Mouse (Mus musculus): ENCODE results near the gene Epo.

The Epo gene

DNA sequence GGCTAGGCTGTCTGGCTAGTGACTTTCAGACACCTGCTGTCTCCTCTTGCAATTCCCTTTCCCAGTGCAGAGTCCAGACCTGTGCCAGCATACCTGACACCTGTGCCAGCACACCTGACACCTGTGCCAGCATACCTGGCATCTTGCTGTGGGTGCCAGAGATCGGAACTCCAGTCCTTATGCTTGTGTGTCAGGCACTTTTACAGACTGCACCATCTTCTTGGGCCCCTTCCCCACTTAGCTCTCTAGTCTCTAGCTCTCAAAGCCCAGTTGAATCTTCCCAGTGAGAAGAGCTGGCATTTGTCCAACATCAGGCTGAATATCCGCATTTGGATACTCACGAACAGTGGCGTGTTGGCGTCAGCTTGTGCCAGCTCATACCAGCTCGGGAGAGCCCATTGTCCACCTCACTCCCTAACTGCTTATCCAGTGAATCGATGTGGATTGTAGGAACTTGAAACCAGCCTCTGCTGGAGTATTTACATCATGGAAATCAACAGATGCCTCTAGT is 6.3 kb upstream of the Epo start:
- DNase-seq (ENCODE audit: low spot score): no peak

DNA sequence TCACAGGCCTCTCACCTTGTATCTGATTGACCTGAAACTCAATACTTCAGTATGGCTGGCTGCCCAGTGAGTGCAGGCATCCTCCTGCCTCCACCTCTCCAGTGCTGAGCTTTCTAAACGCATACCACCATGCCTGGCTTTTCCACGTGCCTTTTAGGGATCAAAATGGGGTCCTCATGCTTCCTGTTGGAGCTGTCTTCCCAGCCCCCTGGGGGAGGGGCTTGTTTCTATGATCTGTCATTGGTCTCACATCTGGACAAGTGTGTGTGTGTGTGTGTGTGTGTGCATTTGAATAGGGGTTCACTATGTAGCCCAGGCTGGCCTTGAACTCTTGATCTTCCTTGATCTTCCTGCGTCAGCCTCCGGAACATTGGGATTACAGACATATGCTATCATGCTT is 4.4 kb upstream of the Epo start:
- DNase-seq (ENCODE audit: low spot score): no peak

DNA sequence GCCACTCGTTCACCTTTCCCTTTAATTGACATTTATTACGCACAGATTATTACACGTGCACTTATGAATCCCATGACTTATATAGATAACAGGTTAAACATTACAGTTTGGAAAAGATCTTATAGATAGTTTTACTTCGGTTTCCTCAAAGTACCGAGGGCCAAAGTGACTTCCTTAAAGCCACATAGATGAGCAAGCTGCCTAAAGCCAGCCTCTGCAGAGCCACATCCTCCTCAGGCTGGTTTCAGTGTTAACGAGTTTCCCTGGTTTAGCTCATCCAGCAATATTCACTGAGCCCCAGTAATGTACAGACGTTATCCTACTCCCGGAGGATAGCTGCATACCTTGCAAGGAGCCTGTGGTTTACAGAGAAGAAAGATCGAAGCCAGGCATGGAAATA is 2.3 kb upstream of the Epo start:
- no peak for DNase-seq (ENCODE audit: low spot score)

DNA sequence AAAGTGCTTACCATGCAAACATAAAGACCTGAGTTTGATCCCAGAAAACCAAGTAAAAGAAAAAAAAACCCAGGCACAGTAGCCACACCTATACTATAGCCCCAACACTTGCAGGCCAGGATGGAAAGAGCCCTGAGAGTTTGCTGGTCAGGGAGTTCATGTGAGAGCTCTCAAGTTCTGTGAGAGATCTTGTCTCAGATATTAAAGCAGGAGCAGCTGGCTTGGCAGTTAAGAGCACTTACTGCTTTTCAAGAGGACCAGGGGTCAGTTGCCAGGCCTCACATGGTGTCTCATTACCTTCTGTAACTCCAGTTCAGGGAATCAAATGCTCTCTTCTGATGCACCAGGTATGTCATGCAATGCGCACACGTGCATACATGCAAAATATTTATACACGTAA is 1.7 kb upstream of the Epo start:
- no peak for DNase-seq (ENCODE audit: low spot score)

DNA sequence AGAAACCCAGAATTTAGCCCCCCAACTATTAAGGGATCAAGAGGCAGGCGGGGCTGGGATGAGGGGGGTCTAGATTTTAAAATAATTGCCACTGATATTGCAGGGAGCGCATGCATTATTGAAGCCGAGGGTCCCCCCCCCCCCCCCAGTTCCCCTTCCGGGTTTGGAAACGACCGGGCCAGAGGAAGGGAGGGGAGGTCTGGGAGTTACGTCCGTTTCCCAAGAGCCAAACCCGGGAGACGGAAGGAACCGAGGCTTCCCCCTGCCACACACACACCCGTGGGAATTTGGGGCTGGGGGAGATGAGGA is 280 bp downstream of the Epo start:
- DNase-seq (ENCODE audit: low spot score): no peak

DNA sequence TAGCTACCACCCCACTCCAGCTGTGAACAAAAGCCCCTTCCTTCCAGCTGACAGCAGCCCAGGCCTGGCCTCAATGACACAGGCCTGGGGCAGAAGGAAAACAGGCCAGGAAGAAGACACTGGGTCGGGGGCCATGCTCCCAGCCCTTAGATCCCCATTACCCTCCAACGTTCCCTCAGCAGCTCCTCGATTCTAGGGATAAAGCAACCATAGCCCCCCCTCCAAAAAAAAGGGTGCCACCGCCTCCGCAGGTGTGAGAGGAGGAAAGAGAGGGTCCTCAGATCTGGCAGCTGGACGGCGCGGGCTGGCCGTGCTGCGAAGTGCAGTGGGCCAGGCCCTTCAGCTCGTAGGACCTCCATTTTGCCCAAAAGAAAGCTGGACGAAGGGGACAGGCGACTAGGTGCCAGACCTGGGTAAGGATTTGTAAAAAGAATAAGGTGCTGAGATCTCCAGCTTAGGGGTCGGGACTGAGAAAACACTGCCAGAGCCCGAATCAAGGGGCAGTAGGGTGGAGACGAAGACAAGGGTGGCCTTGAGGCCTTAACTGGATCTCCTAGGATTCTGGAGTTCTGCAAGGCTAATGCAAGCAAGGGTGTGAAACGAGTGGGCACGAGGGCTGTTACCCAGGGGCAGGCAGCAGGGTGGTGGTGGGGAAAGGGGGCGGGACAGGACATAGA is 773 bp downstream of the Epo start:
- no peak for DNase-seq (ENCODE audit: low spot score)

DNA sequence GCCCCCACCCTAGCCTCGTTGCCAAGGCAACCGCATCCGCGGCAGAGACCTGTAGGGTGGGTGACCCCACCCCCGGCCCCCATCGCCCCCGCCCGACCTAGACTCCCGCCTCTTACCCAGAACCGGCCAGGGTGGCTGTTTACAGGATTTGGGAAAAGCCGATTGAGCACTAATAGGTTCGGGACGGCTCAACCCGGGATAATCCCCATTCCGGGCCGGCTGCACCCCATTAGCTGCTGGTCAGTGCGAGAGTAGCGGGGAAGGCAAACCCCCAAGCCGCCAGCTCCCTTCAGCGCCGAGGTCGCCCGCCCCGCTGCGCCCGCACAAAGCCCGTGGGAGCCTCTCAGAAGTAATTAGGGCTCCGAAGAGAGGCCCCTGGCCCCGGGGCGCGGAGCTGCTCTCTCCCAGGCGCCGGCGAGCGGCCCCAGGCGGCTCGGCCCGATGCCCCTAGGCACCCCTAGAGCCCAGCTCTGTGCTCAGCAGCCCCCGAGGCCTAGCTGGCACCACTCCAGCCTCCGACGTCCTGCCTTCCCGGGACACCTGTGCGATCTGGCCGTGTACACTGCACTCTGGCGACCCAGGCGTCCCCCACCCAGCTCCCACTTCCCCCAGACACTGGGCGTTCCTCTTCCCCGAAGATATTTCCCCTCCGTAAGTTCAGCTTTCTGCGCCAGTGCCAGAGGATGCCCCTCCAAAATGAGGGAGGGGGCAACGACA is 1.5 kb downstream of the Epo start:
- DNase-seq (ENCODE audit: low spot score): no peak

DNA sequence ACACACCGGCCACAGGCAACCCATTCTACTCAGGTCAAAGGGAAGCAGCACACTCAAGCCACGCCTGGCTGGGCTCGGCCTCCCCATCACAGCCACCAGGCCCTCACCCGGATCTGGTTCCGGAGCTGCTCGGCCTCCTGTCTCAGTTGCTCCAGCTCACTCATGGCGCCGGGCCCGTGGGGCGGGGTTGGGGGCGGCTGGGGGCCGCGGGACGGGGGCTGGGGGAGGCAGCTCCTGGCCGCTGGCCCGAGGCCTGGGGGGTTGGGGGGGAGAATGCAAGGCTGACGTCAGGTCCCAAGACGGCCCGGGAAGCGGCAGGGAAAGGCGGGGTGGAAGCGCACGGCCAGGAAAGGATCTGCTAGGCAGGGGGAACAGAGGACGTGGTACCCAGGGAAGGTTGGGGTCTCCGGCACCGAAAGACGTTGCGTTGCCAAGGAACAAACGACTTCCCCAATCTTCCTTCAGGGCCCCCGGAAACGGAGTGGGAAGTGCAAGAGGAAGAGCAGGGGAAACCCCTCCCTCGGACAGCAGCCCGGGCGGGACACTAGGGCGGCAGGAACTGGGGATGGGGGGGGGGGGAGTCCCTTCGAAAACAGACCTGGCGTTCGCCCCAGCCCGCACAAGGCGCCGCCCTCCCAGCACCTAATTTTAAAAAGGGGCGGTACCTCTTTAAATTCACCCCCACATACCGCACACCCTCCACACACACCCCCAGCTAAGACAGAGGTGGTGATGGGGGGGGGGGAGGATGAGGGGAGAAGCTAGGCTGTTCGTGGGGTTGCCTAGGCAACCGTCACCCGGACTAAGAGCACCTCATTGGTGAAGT is 2.2 kb downstream of the Epo start:
- DNase-seq (ENCODE audit: low spot score): no peak

DNA sequence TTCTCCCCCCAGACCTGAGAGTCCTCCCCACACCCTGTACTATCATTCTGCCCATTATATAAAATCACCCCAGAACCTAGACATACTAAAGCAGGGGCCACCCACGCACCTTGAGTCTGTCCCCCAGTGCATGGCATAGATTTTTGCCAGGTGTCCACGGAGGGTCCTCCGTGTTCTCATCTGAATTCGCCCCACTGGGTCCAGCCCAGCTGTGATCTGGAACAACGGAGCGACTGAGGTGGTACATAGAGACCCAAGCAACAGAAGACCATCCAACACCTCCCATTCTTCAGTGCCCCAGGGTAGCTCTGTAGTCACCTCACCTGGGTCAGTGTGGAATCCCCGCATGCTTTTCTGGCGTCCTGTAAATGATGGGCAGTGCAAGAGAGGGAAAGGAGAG is 3.0 kb downstream of the Epo start:
- no peak for DNase-seq (ENCODE audit: low spot score)

DNA sequence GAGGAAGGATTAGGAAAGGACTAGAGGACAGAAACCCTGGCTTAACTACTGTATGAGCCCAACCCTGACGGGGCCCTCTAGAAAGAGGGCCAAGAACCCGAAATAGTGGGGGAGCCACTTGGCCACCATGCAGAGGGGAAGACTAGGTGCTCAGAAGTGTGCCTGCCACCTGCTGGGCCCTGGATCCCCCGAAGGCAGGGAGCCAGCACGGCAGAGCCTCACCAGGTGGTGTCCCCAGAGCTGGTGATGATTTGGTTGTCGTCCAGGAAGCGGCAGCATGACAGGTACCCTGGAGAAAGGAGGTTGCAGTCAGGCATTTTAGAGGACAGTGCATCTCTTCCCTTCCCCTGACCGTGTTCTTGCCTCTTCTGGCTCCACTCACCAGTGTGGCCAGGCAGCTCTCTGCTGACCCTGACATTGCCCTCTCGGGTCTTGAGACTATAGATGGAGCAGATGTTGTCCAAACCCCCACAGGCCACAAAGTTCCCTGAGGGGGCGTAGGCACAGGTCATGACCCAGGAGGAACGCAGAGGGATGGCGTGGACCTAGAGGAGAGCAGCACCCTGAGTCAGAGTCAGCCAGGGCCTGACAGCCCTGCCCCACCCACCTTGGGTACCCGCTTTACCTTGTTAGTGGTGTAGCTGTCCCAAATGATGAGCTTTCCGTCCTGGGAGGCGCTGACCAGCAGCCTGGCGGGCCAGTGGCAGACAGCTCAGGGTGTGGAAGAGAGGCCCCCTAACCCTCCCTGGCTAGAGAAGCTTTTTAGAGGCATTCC is 3.6 kb downstream of the Epo start:
- no peak for DNase-seq (ENCODE audit: low spot score)

DNA sequence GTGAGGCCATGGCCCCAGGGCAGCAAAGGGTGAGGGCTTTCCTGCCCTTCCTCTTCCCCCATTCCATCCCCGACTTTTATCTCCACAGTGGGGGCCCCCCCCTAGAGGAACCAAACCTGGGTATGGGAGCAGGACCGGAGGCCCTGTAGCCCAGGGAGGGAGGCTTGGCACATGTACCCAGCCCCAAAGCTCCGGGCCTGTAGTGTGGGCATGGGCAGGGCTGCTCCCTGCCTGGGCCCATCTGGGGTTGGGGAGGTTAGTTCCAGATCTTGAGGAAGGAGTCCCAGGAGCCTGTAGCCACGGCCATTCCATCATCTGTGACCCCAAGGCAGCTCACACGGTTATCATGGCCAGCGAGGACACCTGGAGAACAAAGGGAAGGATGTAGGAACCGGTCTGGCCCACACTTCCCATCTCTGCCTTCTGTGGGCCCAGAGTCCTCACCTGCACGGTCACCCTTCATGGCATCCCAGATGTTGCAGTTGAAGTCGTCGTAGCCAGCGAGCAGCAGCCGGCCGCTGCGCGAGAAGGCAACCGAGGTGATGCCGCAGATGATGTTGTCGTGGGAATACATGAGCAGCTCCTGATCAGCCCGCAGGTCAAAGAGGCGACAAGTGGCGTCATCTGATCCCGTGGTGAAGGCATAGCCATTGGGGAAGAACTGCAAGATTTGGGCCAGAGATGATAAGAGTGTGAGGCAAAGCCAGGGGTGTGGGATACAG is 4.6 kb downstream of the Epo start:
- DNase-seq (ENCODE audit: low spot score): no peak

DNA sequence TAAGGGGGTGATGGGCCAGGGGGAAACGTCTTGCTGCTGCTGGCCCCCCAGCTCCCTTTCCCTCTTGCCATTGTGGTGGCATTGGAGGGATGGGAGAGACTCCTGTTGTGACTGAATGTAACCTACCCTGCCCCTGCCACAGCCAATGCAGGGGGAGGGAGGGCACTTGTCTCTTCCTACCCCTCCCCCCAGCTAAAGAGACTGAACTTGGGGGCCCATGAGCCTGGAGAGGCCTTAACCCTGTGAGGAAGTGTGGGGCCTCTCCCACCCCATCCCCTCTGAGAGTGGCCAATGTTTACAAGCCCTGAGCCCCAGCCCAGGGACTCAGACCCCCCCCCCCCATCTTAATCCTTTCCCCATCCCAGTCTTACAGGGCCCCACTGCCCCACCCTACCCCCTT is 5.6 kb downstream of the Epo start:
- no peak for DNase-seq (ENCODE audit: low spot score)

DNA sequence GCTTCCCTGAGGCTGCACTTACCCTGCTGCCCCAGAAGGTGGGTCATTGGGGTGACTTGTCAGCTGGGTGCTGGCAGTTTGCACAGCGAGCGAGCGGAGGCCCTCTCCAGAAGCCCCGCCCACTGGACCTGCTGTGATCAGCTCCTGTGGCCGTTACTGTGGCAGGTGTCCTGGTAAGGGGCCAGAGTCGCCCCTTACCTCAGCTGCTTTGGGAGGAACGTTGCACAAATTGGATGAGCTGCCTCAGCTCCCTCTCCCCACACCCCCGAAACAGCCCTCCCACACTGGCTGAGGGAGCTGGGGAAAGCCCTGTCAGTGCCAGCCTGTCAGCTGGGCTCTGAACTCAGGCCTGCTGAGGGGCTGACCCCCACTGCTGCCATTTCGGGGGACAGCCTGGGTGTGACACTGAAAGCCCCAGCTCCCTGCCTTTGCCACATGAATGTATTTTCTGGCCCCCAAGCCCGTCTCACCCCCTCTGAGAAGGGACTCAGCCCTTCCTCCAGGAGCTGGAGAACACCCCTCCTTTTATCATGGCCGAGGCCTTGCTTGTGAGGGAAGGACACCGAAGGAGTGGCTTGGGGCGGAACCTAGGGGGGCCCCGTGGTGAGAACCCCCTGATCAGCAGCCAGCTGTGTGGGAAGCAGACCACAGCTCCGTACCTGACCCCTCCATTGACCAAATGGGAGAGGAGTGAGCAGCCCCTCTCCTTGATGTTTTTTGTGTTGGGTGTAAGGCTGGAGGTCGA is 6.7 kb downstream of the Epo start:
- DNase-seq (ENCODE audit: low spot score): no peak

DNA sequence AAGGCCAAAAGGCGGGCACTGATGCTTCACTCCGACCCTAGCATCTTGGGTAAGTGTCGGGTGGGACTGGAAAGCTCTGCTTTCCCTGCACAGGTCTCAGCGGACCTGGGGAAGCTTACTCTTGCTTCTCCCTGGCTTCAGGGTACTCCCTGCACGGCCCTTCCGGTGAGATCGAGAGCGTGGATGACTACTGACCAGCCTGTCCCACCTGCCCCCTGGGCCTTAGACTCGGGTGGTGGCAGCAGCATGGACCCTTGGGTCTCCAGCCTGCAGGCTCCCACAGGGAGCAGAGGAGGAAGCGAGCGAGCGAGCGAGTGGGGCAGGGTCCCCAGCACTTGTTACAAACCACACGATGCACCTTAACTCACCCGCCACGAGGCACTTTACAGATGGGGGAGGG is 7.5 kb downstream of the Epo start:
- no peak for DNase-seq (ENCODE audit: low spot score)

DNA sequence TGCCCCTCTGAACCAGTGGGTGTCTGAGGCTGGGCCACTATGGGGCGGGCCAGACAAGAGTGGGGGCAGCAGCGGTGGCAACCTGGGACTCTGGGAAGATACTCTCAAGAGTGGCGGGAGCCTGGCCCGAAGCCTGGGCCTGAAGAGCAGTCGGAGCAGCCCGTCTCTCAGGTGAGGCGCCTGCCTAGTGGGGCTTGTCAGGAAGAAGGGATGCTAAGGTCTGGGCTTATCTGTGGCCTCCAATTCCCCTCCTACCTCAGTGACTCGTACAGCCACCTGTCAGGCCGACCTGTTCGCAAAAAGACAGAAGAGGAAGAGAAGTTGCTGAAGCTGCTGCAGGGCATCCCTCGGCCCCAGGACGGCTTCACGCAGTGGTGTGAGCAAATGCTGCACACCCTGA is 8.4 kb downstream of the Epo start:
- DNase-seq (ENCODE audit: low spot score): no peak

DNA sequence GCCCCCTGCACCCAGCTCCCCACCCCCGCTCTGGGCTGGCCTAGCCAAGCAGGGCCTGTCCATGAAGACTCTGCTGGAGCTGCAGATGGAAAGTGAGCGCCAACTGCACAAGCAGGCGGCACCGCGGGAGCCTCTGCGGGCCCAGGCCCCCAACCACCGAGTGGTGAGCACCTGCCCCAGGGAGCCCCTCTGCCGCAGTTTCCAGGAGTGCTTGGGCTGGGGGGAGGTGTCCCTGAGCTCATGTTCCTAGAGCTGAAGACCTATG is 8.9 kb downstream of the Epo start:
- no peak for DNase-seq (ENCODE audit: low spot score)

DNA sequence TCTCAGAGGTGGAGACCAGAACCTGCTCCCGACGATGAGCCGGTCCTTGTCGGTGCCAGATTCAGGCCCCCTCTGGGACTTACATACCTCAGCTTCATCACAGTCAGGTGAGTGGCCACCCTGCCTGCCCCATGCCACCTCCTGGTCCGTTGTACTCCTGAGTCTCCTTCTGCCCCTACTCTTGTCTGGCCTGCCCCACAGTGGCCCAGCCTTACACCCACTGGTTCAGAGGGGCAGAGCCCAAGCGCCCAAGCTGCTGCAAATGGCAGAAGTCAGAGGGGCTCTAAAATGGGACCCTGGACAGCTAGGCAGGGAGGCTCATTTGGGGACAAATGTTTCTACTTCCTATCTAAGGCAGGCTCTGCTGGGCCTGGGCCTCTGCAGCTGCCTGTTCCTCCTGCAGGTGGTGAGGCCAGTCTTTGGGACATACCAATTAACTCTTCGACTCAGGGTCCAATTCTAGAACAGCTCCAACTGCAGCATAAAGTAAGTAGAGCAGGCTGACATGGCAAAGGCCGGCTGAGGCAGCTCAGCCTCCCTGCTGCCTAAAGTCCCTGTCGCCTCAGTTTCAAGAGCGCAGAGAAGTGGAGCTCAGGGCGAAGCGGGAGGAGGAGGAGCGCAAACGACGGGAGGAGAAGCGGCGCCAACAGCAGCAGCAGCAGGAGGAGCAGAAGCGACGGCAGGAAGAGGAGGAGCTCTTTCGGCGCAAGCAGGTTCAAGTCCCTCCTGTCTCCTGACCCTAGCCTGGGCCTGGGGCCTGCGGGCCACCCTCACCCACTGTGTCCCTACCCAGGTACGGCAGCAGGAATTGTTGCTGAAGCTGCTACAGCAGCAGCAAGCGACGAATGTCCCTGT is 9.4 kb downstream of the Epo start:
- no peak for DNase-seq (ENCODE audit: low spot score)

DNA sequence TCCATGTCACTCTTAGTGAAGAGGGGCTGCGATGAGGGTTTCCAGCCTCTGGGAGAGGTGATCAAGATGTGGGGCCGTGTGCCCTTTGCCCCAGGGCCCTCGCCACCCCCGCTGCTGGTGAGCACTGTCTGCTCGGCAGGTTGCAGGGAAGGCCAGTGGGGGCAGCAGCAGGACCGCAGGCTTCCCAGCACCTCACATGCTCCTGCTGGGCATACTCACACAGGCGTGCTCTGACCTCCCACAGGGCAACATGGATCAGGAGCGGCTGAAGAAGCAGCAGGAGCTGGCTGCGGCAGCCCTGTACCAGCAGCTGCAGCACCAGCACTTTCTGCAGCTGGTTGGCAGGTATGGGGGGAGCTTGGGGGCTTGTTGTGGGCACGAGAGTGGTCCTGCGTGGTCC is 10.3 kb downstream of the Epo start:
- DNase-seq (ENCODE audit: low spot score): no peak

DNA sequence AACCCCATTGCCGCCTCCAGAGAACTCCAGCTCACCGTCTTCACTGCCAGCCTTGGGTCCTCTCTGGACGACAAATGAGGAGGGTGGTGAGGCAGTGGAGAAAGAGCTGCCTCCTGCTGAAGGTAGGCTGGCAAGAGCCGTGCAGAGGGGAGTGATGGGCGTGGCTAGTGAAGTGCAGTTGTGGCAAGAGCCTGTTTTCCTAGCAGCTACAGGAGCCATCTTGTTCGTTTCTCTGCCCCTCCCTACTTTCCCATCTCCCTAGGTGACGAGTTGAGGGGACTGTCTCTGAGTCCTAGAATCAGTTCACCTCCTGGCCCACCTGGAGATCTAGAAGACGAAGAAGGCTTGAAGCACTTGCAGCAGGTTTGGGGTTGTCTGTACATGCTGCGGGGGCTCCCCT is 11.2 kb downstream of the Epo start:
- no peak for DNase-seq (ENCODE audit: low spot score)

Data from urinary bladder, postnatal 10 days (tissue).